Mouse (Mus musculus) heart, postnatal 0 days (tissue): ENCODE data around the gene Gga1.

Experiments
- CTCF ChIP-seq: IDR thresholded peaks from 2 replicates; pipeline ENCODE4 v1.5.1; 2016; ENCODE audit warnings: antibody characterized with exemption, control low read depth, low read depth
- EP300 ChIP-seq: IDR thresholded peaks from 2 replicates; pipeline ENCODE4 v1.6.1; 2016; ENCODE audit warnings: antibody characterized with exemption, low read depth

DNA sequence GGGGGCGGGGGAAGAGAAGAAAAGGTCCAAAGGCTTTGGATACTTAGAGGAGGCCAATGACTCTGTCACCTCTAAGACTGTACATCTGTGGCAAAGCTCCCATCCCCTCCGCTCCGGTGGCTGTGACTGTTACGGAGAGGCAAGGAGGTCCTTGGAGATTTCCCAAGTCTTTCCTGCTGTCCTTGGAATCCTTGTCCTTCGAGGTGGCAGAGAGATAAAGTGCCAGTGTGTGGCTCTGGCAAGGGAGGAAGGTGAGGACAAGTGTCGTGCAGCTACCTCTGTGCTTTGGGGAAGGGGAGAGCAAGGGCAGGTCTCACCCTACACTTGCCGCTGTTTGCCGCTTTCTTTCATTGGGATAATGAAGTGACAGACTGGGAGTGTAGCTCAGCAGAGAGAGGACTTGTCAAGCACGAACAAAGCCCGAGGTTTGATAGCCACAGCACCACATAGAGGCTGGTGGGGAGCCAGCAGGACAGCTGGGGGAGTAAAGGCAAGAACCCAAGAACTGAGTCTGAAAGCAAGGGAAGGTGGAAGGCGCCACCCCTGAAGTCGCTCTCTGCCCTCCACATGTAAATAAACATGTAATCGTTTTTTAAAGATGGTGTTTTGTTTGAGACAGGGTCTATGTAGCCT, 3.1 kb upstream of the Gga1 start:
- TF ChIP-seq CTCF (peak; percentile 9; the same call in 1 of the 2 replicates), EP300 (no peak)
